Mouse (Mus musculus) hindbrain, embryonic 14.5 days (tissue): ENCODE data around the gene Zbtb7a. TPM values are rescaled to one million over a fixed set of nuclear protein-coding genes. Genes with fewer than 3 reads are reported as not detected.
A peak's percentile ranks its signal among the peaks of the same experiment; 100 is the strongest.
"Not testable (repeated sequence)": the region's sequence is repeated elsewhere in the genome, so short reads cannot be mapped to it uniquely, and the experiment has no call there.

Source experiments
- ATAC-seq: fragments of 200-750 bp; cut with Nextera tagmentation; 2 replicates; pipeline ENCODE4 v1.8.0; 2017; ENCODE audit warnings: moderate number of reproducible peaks, mild to moderate bottlenecking, moderate TSS enrichment, moderate library complexity; ENCODE audit not compliant: low FRiP score
- DNase-seq: peaks from one replicate; pipeline ENCODE4 v3.0.0-alpha.2; 2015; ENCODE audit warnings: low spot score
- H3K27ac ChIP-seq: fragments of 300-500 bp; sonication (generic); 2 replicates; pipeline ENCODE4 v1.5.1; 2014; ENCODE audit warnings: mild to moderate bottlenecking, moderate library complexity
- H3K27me3 ChIP-seq: fragments of 300-500 bp; sonication (generic); 2 replicates; pipeline ENCODE4 v1.6.1; 2014; ENCODE audit warnings: mild to moderate bottlenecking, low read length, mixed read lengths; ENCODE audit not compliant: control insufficient read depth, insufficient read depth
- H3K36me3 ChIP-seq: fragments of 300-500 bp; sonication (generic); replicated peaks from 2 replicates; pipeline ENCODE4 v1.6.1; 2014; ENCODE audit not compliant: control insufficient read depth, insufficient read depth
- H3K4me1 ChIP-seq: fragments of 300-500 bp; sonication (generic); replicated peaks from 2 replicates; pipeline ENCODE4 v1.6.1; 2014; ENCODE audit warnings: antibody characterized with exemption, low read length, mixed read lengths; ENCODE audit not compliant: control insufficient read depth, insufficient read depth
- H3K4me2 ChIP-seq: fragments of 300-500 bp; sonication (generic); replicated peaks from 2 replicates; pipeline ENCODE4 v1.6.1; 2014; ENCODE audit warnings: mild to moderate bottlenecking, moderate library complexity
- H3K4me3 ChIP-seq: fragments of 300-500 bp; sonication (generic); replicated peaks from 2 replicates; pipeline ENCODE4 v1.5.1; 2014; ENCODE audit warnings: mild to moderate bottlenecking, low read length
- H3K9ac ChIP-seq: fragments of 300-500 bp; sonication (generic); 2 replicates; pipeline ENCODE4 v1.6.1; 2014
- H3K9me3 ChIP-seq: fragments of 300-500 bp; sonication (generic); 2 replicates; pipeline ENCODE4 v1.6.1; 2016; ENCODE audit warnings: low read length; ENCODE audit not compliant: control insufficient read depth
- WGBS: fragments of 180-500 bp; shearing (Covaris S2); extraction: QIAGEN DNeasy Blood & Tissue Kit; methylation state at CpG from one replicate; pipeline ENCODE4 v1.1.7; 2014; 5-methylcytosine and 5-hydroxymethylcytosine counted together
- polyA plus RNA-seq: library from polyadenylated mRNA; unstranded; fragments of >200 nt; fragmentation: Nextera tagmentation; extraction: Ambion mirVana; gene quantifications from 2 replicates; pipeline ENCODE4 v1.2.1, GENCODE M21; 2014

Gene Zbtb7a
- polyA plus RNA-seq, 1 experiment from 2014 or later, result 12.4 TPM

DNA sequence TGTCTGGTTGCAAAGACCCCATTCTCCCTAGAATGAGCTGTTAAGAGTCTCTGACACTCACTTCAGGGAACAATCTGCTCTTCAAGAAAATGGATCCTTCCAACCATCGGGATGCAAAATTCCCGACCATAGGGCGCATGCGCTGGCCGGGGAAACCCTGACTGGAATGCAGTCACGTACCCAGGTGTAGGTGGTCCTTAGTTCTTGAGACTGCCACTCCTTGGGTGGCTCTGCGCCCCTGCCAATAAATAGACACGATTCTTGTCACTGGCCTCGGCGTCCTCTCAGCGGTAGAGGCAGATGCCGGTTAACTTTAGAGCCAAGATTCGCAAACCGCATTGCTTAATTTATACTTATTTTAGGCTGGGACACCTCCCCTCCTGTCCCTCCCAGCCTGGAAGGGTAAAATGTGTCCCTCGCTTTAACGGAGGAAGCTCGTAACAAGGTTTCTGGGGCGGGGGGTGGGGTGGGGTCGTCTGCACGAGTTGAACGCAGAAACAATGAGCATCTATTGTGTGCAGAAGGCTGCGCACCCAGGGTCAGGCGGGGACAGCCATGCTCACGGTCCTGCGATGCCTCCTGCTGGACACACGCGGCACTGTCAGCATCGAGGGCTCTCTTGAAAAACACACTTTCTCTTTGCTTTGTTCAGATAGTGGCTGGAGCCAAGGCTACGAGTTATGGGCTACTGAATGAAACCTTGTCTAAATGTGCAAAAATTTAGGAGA lies 39.8 kb downstream of the Zbtb7a start:
- Histone ChIP-seq H3K4me2 (peak overlapping the region; percentile 94), H3K27ac (peak overlapping the region; percentile 97), H3K4me1 (peaks cover 42% of the 10 kb centered on the region), H3K9ac (peak overlapping the region; percentile 66), H3K4me3 (peak overlapping the region; percentile 31), H3K27me3 (no peaks in the 10 kb centered on the region), H3K9me3 (no peaks in the 10 kb centered on the region), H3K36me3 (peaks cover 26% of the 10 kb centered on the region)
- WGBS, result 2% methylated on average over 29 of the region's 29 CpGs
- DNase-seq, result peak; percentile 91
- peak; percentile 69 for ATAC-seq

DNA sequence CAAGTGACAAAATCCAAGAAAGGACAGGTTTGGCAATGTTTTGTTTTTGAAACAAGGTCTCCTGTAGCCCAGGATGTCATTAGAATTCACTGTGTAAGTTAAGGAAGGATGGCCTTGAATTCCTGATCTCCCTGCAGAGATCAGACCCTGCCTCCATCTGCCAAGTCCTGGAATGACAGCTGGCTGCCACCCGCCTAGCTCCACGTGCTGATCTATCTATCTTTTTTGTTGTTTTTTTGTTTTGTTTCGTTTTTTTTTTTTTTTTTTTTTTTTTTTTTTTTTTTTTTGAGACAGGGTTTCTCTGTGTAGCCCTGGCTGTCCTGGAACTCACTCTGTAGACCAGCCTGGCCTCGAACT lies 40.3 kb downstream of the Zbtb7a start:
- Histone ChIP-seq H3K36me3 (peaks cover 31% of the 10 kb centered on the region), H3K4me1 (peaks cover 42% of the 10 kb centered on the region), H3K4me2 (peak overlapping the region; percentile 94), H3K9ac (peak overlapping the region; percentile 66), H3K27ac (peak overlapping the region; percentile 97), H3K4me3 (peak overlapping the region; percentile 31; the same call in 1 of the 2 replicates)
- not testable (repeated sequence) for H3K9me3 ChIP-seq, DNase-seq, ATAC-seq, H3K27me3 ChIP-seq
- WGBS, result 12% methylated on average over 4 of the region's 4 CpGs

DNA sequence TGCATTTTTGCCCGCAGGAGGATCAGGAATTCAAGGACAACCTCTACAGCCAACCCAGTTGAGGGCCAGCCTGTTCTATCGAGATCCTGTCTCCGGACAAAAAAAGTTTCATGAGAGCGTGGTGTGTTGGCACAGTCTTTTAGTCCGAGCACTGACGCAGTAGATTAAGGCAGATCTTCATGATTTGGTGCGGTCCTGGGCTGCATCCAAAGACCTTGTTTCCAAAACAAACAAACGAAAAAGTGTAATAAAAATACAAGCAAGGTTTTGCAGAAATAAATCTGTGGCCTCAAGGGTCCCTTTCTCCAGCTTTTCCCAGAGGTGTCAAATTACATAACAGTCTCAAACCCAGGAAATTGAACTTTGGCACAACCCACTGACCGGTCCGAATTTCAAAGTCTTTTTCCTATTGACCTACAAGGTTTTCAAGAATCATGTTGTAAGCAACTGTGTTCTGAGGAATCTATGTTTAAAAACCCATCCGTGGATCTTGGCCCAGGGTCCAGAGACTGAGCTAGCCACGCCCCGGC lies 41.0 kb downstream of the Zbtb7a start:
- Histone ChIP-seq H3K9me3 (no peaks in the 10 kb centered on the region), H3K4me2 (peak overlapping the region; percentile 94), H3K4me1 (peaks cover 42% of the 10 kb centered on the region), H3K27me3 (no peaks in the 10 kb centered on the region), H3K36me3 (peaks cover 38% of the 10 kb centered on the region), H3K4me3 (peak overlapping the region; percentile 100), H3K27ac (peak overlapping the region; percentile 97), H3K9ac (peak overlapping the region; percentile 18)
- 6% methylated on average over 13 of the region's 13 CpGs for WGBS
- ATAC-seq (0 out of 2 replicates have a peak, but pooled peaks have one; percentile 0), DNase-seq (no peak)

DNA sequence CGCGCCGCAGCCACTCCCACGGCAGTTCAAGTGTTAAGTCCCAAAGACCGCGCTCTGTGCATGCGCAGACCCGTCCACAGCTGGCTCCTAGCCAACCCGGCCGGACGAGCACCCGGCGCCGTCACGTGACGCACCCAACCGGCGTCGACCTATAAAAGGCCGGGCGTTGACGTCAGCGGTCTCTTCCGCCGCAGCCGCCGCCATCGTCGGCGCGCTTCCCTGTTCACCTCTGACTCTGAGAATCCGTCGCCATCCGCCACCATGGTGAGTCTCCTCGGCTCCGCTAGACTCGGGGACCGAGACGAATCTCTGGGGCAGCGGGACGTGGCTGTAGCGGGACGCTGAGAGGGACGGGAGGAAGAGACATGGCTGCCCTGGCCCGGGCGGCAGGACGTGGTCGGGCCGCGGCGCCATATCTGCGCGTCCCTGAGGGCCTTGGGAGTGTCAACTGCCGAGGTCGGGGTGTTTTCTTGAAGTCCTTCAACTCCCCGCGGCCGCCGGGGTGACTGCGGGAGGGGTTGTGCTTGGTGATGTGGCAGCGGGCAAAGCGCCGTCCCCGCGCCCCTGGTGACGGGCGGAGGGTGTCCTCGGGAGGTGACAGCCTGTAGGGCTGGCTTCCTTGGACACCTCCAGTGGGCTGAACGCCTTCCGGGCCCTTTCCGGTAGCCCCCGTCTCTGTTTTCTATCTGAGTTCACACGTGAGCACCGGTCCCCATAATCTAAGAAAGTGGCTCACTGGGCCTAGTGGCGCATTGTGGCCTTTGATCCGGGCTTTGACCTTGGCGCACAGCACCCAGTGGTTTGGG lies 41.6 kb downstream of the Zbtb7a start, which contains the start of gene Eef2:
Gene Eef2, plus strand, starts transcription at position 166 of the 806 bp plus-strand sequence.
- Histone ChIP-seq H3K9ac (peak within 1 kb of the TSS; percentile 99), H3K27ac (peak within 1 kb of the TSS; percentile 97), H3K9me3 (no peaks in the 10 kb centered on the region), H3K36me3 (peaks cover 44% of the 10 kb centered on the region), H3K4me2 (peak within 1 kb of the TSS; percentile 94), H3K27me3 (no peaks in the 10 kb centered on the region), H3K4me1 (peaks cover 42% of the 10 kb centered on the region), H3K4me3 (peak within 1 kb of the TSS; percentile 100)
- WGBS, result under 1% methylated on average over 77 of the region's 77 CpGs
- DNase-seq (peak; percentile 100), ATAC-seq (peak; percentile 80)

DNA sequence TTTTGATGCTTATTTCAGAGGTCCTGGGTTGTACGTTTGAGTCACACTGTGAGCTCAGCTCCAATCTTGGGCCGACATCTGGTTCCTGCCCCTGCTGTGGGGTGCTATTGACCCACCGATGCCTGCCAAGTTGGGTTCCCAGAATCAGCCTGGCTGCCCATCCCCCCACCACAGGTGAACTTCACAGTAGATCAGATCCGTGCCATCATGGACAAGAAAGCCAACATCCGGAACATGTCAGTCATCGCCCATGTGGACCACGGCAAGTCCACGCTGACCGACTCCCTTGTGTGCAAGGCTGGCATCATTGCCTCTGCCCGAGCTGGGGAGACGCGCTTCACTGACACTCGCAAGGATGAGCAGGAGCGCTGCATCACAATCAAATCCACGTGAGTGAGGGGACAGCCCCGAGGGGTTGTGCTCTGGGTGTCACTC lies 42.5 kb downstream of the Zbtb7a start:
- WGBS, result 13% methylated on average over 16 of the region's 16 CpGs
- Histone ChIP-seq H3K27ac (peak overlapping the region; percentile 97), H3K9me3 (no peaks in the 10 kb centered on the region), H3K27me3 (no peaks in the 10 kb centered on the region), H3K4me3 (peak overlapping the region; percentile 100), H3K36me3 (peaks cover 53% of the 10 kb centered on the region), H3K4me2 (peak overlapping the region; percentile 94), H3K9ac (peak overlapping the region; percentile 99), H3K4me1 (peaks cover 42% of the 10 kb centered on the region)
- DNase-seq, result no peak
- no peak for ATAC-seq

DNA sequence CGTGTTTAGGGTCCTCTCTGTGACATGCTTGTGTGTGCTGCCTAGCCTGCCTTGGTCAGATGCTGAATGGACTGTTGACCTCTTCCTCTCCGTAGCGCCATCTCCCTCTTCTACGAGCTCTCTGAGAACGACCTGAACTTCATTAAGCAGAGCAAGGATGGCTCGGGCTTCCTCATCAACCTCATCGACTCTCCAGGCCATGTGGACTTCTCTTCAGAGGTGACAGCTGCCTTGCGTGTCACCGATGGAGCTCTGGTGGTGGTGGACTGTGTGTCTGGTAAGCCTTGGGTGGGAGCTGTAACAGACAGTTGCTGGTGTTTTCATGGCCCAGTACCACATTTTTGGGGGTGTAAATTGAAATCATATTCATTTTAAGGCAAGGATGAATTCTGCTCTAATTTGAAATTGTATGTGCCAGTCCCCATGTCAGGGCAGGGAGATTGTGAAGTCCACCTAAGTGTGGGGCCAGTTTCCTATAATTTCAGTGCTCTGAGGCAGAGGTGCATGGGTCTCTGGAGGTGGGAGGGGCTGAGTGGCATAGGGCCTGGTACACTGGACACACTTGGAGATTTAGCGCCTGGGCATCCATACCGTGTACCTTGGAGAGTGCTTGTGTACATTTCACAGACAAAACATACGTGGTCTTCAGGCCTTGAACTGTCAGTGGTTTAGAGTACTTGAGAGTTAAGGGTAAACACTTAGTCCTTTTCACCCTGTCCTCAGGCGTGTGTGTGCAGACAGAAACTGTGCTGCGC lies 43.1 kb downstream of the Zbtb7a start:
- no peak for ATAC-seq
- Histone ChIP-seq H3K4me2 (peak overlapping the region; percentile 94), H3K9ac (peak overlapping the region; percentile 99), H3K27me3 (no peaks in the 10 kb centered on the region), H3K9me3 (no peaks in the 10 kb centered on the region), H3K4me3 (peak overlapping the region; percentile 100), H3K4me1 (peaks cover 42% of the 10 kb centered on the region), H3K27ac (no peak overlapping the region), H3K36me3 (peaks cover 53% of the 10 kb centered on the region)
- no peak for DNase-seq
- WGBS, result 79% methylated on average over 14 of the region's 14 CpGs

DNA sequence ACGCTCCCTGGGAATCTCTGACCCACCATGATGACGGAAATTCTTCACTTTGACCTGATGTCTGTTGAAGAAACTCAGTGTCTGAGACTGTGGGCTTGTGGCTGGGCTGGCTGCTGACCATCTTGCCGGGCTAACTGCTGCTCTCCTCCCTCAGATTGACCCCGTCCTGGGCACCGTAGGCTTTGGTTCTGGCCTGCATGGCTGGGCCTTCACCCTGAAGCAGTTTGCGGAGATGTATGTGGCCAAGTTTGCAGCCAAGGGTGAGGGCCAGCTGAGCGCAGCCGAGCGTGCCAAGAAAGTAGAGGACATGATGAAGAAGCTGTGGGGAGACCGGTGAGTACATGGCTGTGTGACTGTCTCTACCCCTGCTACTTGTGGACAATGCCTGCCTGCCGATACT lies 43.9 kb downstream of the Zbtb7a start:
- 0 out of 2 replicates have a peak overlapping the region, but pooled peaks have one; percentile 99 for H3K9ac ChIP-seq
- H3K27ac ChIP-seq, result no peak overlapping the region
- 90% methylated on average over 11 of the region's 11 CpGs for WGBS
- H3K4me2 ChIP-seq, result no peak overlapping the region
- H3K4me1 ChIP-seq, result peaks cover 40% of the 10 kb centered on the region
- H3K36me3 ChIP-seq, result peaks cover 57% of the 10 kb centered on the region
- H3K4me3 ChIP-seq, result no peak overlapping the region
- H3K27me3 ChIP-seq, result no peaks in the 10 kb centered on the region
- DNase-seq (no peak), ATAC-seq (no peak)
- no peaks in the 10 kb centered on the region for H3K9me3 ChIP-seq

DNA sequence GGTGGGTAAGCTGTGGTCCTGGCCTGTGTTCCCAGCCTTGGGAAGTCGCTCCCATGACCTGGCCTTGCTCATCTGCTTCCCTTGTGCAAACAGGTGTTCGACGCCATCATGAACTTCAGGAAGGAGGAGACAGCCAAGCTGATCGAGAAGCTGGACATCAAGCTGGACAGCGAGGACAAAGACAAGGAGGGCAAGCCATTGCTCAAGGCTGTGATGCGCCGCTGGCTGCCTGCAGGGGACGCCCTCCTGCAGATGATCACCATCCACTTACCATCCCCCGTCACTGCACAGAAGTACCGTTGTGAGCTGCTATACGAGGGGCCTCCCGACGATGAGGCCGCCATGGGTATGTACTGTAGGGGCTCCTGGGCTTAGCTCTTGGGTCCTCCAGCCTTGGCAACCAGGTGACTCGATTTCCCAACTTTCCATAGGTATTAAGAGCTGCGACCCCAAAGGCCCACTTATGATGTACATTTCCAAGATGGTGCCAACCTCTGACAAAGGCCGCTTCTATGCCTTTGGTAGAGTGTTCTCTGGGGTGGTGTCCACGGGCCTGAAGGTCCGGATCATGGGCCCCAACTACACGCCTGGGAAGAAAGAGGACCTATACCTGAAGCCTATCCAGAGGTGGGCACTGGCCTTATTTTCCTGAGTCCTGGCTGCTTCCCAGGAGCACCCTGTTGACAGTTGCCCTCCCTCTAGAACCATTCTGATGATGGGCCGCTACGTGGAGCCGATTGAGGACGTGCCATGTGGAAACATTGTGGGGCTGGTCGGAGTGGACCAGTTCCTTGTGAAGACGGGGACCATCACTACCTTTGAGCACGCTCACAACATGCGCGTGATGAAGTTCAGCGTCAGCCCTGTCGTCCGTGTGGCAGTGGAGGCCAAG lies 44.7 kb downstream of the Zbtb7a start:
- DNase-seq, result no peak
- Histone ChIP-seq H3K27ac (no peak overlapping the region), H3K4me3 (no peak overlapping the region), H3K4me1 (peaks cover 35% of the 10 kb centered on the region), H3K36me3 (peaks cover 64% of the 10 kb centered on the region), H3K4me2 (no peak overlapping the region), H3K9ac (no peak overlapping the region), H3K27me3 (no peaks in the 10 kb centered on the region), H3K9me3 (no peaks in the 10 kb centered on the region)
- 91% methylated on average over 32 of the region's 32 CpGs for WGBS
- ATAC-seq, result no peak
